Comparison of ENCODE assay signal across 10 mouse cellular contexts in genomic region chr8:88522433-88523030, GRCm38 (mm10). TPM values are rescaled to one million over a fixed set of nuclear protein-coding genes. Genes with fewer than 3 reads are reported as not detected.
DNase-seq lines count a peak whose midpoint lies in the region; ATAC-seq and TF ChIP-seq lines count a peak whose summit lies in the region.
"Had no signal": no experiment of that assay in that cellular context is flagged by ENCODE, and none has a peak within 500 bp of the region (broad histone marks: within the 10 kb centered on the region; RNA-seq: fewer than 3 reads in every experiment).

No protein-coding gene starts in this region.

- H3K4me1 ChIP-seq in heart, embryonic 11.5 days (ENCODE audit: control insufficient read depth, insufficient read depth, low read length), result peaks cover 30% of the 10 kb centered on the region
- peaks cover 54% of the 10 kb centered on the region for H3K4me1 ChIP-seq in hindbrain, embryonic 15.5 days (replicated peaks)
- peaks cover 25% of the 10 kb centered on the region for H3K4me1 ChIP-seq in thymus, adult 2 months (replicated peaks; ENCODE audit: control insufficient read depth, insufficient read depth, low read length)

- no peak for ATAC-seq in heart, embryonic 11.5 days (replicated peaks; ENCODE audit: insufficient number of reproducible peaks, low FRiP score, low TSS enrichment)
- ATAC-seq in hindbrain, embryonic 15.5 days (ENCODE audit: low FRiP score, low read depth), result no peak
- no peak for ATAC-seq in megakaryocyte-erythroid progenitor cell, adult 5-6 weeks (replicated peaks; ENCODE audit: low FRiP score, low TSS enrichment, poor library complexity, severe bottlenecking)

- no peak overlapping the region for H3K27ac ChIP-seq in heart, embryonic 11.5 days (ENCODE audit: low read depth, low read length)
- H3K27ac ChIP-seq in hindbrain, embryonic 15.5 days (replicated peaks), result 0 out of 2 replicates have a peak overlapping the region, but pooled peaks have one; percentile 65
- H3K27ac ChIP-seq in thymus, adult 2 months (ENCODE audit: control insufficient read depth, insufficient read depth, low read length), result no peak overlapping the region

- 33% methylated on average over 5 of the region's 5 CpGs for WGBS in heart, embryonic 11.5 days (ENCODE audit: insufficient replicate concordance)
- 13% methylated on average over 5 of the region's 5 CpGs for WGBS in hindbrain, embryonic 15.5 days
- 30% methylated on average over 5 of the region's 5 CpGs for WGBS in thymus, adult 2 months

- no peak for DNase-seq in heart, adult 18-20 months
- DNase-seq in cerebellum, adult 8-10 months, result peak; percentile 24
- DNase-seq in lung, postnatal 25 days (ENCODE audit: low spot score), result peak; percentile 37
- DNase-seq in thymus, adult 2 months, result no peak
- DNase-seq in ovary, postnatal 14 days (ENCODE audit: low spot score), result no peak

- H3K4me2 ChIP-seq in heart, embryonic 11.5 days, result peak overlapping the region; percentile 100
- peak overlapping the region; percentile 100 for H3K4me2 ChIP-seq in hindbrain, embryonic 15.5 days

- H3K27me3 ChIP-seq in heart, embryonic 11.5 days (ENCODE audit: control insufficient read depth, insufficient read depth, low read length), result peaks cover 18% of the 10 kb centered on the region; the same call in 1 of the 2 replicates
- H3K27me3 ChIP-seq in hindbrain, embryonic 15.5 days, result no peaks in the 10 kb centered on the region
- peaks cover 15% of the 10 kb centered on the region for H3K27me3 ChIP-seq in thymus, adult 2 months (ENCODE audit: control insufficient read depth, insufficient read depth, low read length)

- H3K4me3 ChIP-seq in heart, embryonic 11.5 days (ENCODE audit: low read depth, low read length), result peak overlapping the region; percentile 73
- peak overlapping the region; percentile 70 for H3K4me3 ChIP-seq in hindbrain, embryonic 15.5 days
- no peak overlapping the region for H3K4me3 ChIP-seq in thymus, adult 2 months (ENCODE audit: control insufficient read depth, insufficient read depth, low read length)

- H3K9ac ChIP-seq in heart, embryonic 11.5 days (ENCODE audit: low read depth, low read length), result no peak overlapping the region
- peak overlapping the region; percentile 72 for H3K9ac ChIP-seq in hindbrain, embryonic 15.5 days

- no peak for TF ChIP-seq POLR2A in thymus, adult 2 months (IDR thresholded peaks at IDR 0.05; ENCODE audit: control insufficient read depth, extremely low read depth, insufficient read depth, low read length, poor library complexity)

- no peak for TF ChIP-seq CTCF in thymus, adult 2 months (IDR thresholded peaks at IDR 0.05; ENCODE audit: borderline replicate concordance, control insufficient read depth, extremely low read depth, insufficient read depth, low read length, poor library complexity)

- no peaks in the 10 kb centered on the region for H3K9me3 ChIP-seq in heart, embryonic 11.5 days (replicated peaks; ENCODE audit: control insufficient read depth, low read length)
- no peaks in the 10 kb centered on the region for H3K9me3 ChIP-seq in hindbrain, embryonic 15.5 days

- H3K36me3 ChIP-seq in heart, embryonic 11.5 days (ENCODE audit: control insufficient read depth, insufficient read depth, low read length), result no peaks in the 10 kb centered on the region
- H3K36me3 ChIP-seq in hindbrain, embryonic 15.5 days, result no peaks in the 10 kb centered on the region
- H3K36me3 ChIP-seq in thymus, adult 2 months (ENCODE audit: control insufficient read depth, insufficient read depth, low read length), result no peaks in the 10 kb centered on the region

RNA-seq across cellular contexts. Expression of gene Nkd1, which starts 1.4 kb away (rescaled TPM):
- polyA plus RNA-seq in heart, embryonic 11.5 days (2014; fragmentation: Nextera tagmentation; extraction: Ambion mirVana), result 17.3 and 18.3 TPM in 2 replicates
- 1 to 10 TPM; 2.4 to 2.8 TPM for total RNA-seq in heart, adult 18-20 months (2021)
- polyA plus RNA-seq in hindbrain, embryonic 15.5 days (2015; fragmentation: Nextera tagmentation; extraction: Ambion mirVana), result 55.5 and 67.4 TPM in 2 replicates
- polyA plus RNA-seq in thymus, adult 2 months (2012; rRNA removed), result 3.0 and 3.4 TPM in 2 replicates
- total RNA-seq in megakaryocyte-erythroid progenitor cell, adult 5-6 weeks (2014; fragmentation: Nextera tagmentation), result not detected in 2 replicates
- not detected in 2 replicates for total RNA-seq in megakaryocyte-erythroid progenitor cell, adult 5-6 weeks (2017)
- total RNA-seq: common myeloid progenitor, adult 5-6 weeks; neutrophil, adult 5-6 weeks had no signal

Comparison
In these comparisons a context has a peak if more than half of its experiments do, and no peak if none do; other contexts are left out.
1. DNase-seq: peak in cerebellum, adult 8-10 months (single experiment) and lung, postnatal 25 days (single experiment); none in heart, adult 18-20 months (0 of 2), thymus, adult 2 months (single experiment) and ovary, postnatal 14 days (single experiment).